Mouse (Mus musculus) heart, embryonic 14.5 days (tissue): ENCODE measurements around the gene Thsd4. TPM values are rescaled to one million over a fixed set of nuclear protein-coding genes. Genes with fewer than 3 reads are reported as not detected.

ENCODE experiments used
- ATAC-seq: fragments of 200-750 bp; cut with Nextera tagmentation; 2 replicates; pipeline ENCODE4 v1.8.0; 2017; ENCODE audit warnings: low read depth, moderate TSS enrichment; ENCODE audit not compliant: insufficient number of reproducible peaks, insufficient read depth, low FRiP score
- H3K27ac ChIP-seq, 2 experiments: fragments of 200-500 bp in 1 of 2; fragments of 300-500 bp in 1 of 2; sonication (generic) in 1 of 2; replicated peaks in 1 of 2; 2 replicates each; pipeline ENCODE4 v1.5.1; 2012 to 2014; ENCODE audit warnings: low read depth in 2 of 2, low read length in 2 of 2, control low read depth in 1 of 2, mild to moderate bottlenecking in 1 of 2, mixed read lengths in 1 of 2; ENCODE audit not compliant: control insufficient read depth in 1 of 2, insufficient read depth in 1 of 2
- H3K27me3 ChIP-seq: fragments of 300-500 bp; sonication (generic); 2 replicates; pipeline ENCODE4 v1.6.1; 2014; ENCODE audit warnings: mild to moderate bottlenecking, low read length, control low read depth; ENCODE audit not compliant: control insufficient read depth, insufficient read depth
- H3K36me3 ChIP-seq: fragments of 300-500 bp; sonication (generic); 2 replicates; pipeline ENCODE4 v1.6.1; 2014; ENCODE audit warnings: mild to moderate bottlenecking, control low read depth, low read length, mixed read lengths; ENCODE audit not compliant: control insufficient read depth, insufficient read depth
- H3K4me1 ChIP-seq, 2 experiments: fragments of 200-500 bp in 1 of 2; fragments of 300-500 bp in 1 of 2; sonication (generic) in 1 of 2; 2 replicates each; pipeline ENCODE4 v1.6.1; 2012 to 2014; ENCODE audit warnings: low read length in 2 of 2, control low read depth in 1 of 2, mixed read lengths in 1 of 2; ENCODE audit not compliant: control insufficient read depth in 2 of 2, insufficient read depth in 2 of 2
- H3K4me2 ChIP-seq: fragments of 300-500 bp; sonication (generic); 2 replicates; pipeline ENCODE4 v1.6.1; 2014; ENCODE audit warnings: mild to moderate bottlenecking, low read length
- H3K4me3 ChIP-seq, 2 experiments: fragments of 200-500 bp in 1 of 2; fragments of 300-500 bp in 1 of 2; sonication (generic) in 1 of 2; 2 replicates each; pipeline ENCODE4 v1.5.1; 2012 to 2014; ENCODE audit warnings: low read length in 2 of 2, mild to moderate bottlenecking in 2 of 2, control low read depth in 1 of 2, low read depth in 1 of 2, moderate library complexity in 1 of 2; ENCODE audit not compliant: control insufficient read depth in 1 of 2, insufficient read depth in 1 of 2
- H3K9ac ChIP-seq: fragments of 300-500 bp; sonication (generic); 2 replicates; pipeline ENCODE4 v1.6.1; 2014; ENCODE audit warnings: mild to moderate bottlenecking, low read length
- H3K9me3 ChIP-seq: fragments of 300-500 bp; sonication (generic); 2 replicates; pipeline ENCODE4 v1.6.1; 2016; ENCODE audit warnings: low read length, control low read depth; ENCODE audit not compliant: control insufficient read depth
- WGBS: fragments of 180-500 bp; shearing (Covaris S2); extraction: QIAGEN DNeasy Blood & Tissue Kit; methylation state at CpG from one replicate; pipeline ENCODE4 v1.1.7; 2014; 5-methylcytosine and 5-hydroxymethylcytosine counted together
- polyA plus RNA-seq: library from polyadenylated mRNA; unstranded; fragments of >200 nt; fragmentation: Nextera tagmentation; extraction: Ambion mirVana; gene quantifications from 2 replicates; pipeline ENCODE4 v1.2.1, GENCODE M21; 2014

Gene Thsd4
- polyA plus RNA-seq, 1 experiment from 2014 or later = 9.5 TPM

GRCm38 (mm10) chr9:60528269-60528668, 6.4 kb upstream of the Thsd4 start:
- ATAC-seq = no peak
- peaks cover 35 to 39% of the 10 kb centered on the region in 2 experiments for H3K4me1 ChIP-seq
- no peak overlapping the region for H3K4me3 ChIP-seq
- no peak overlapping the region for H3K9ac ChIP-seq
- H3K27ac ChIP-seq = no peak overlapping the region
- H3K4me2 ChIP-seq = no peak overlapping the region
- no peaks in the 10 kb centered on the region for H3K36me3 ChIP-seq
- no peaks in the 10 kb centered on the region for H3K9me3 ChIP-seq
- H3K27me3 ChIP-seq = no peaks in the 10 kb centered on the region
- 59% methylated on average over 3 of the region's 3 CpGs for WGBS

GRCm38 (mm10) chr9:60527836-60528235, 6.0 kb upstream of the Thsd4 start:
- H3K9me3 ChIP-seq = no peaks in the 10 kb centered on the region
- peaks cover 35 to 39% of the 10 kb centered on the region in 2 experiments for H3K4me1 ChIP-seq
- H3K9ac ChIP-seq = no peak overlapping the region
- H3K4me3 ChIP-seq = no peak overlapping the region
- WGBS = 88% methylated on average over 2 of the region's 2 CpGs
- no peaks in the 10 kb centered on the region for H3K36me3 ChIP-seq
- H3K27me3 ChIP-seq = no peaks in the 10 kb centered on the region
- peak overlapping the region; percentile 80 to 89; a peak in 3 of 4 replicates for H3K27ac ChIP-seq
- no peak for ATAC-seq
- H3K4me2 ChIP-seq = no peak overlapping the region

GRCm38 (mm10) chr9:60527051-60527450, 5.2 kb upstream of the Thsd4 start:
- no peak overlapping the region for H3K4me3 ChIP-seq
- H3K4me1 ChIP-seq = peaks cover 35 to 39% of the 10 kb centered on the region in 2 experiments
- no peaks in the 10 kb centered on the region for H3K27me3 ChIP-seq
- peak overlapping the region; percentile 11; the same call in 1 of the 2 replicates for H3K4me2 ChIP-seq
- peak overlapping the region; percentile 31; the same call in 1 of the 2 replicates for H3K9ac ChIP-seq
- H3K27ac ChIP-seq = peak overlapping the region; percentile 80 to 89
- H3K36me3 ChIP-seq = no peaks in the 10 kb centered on the region
- no peak for ATAC-seq
- no peaks in the 10 kb centered on the region for H3K9me3 ChIP-seq
- WGBS = 40% methylated on average over 5 of the region's 5 CpGs

GRCm38 (mm10) chr9:60526195-60526594, 4.3 kb upstream of the Thsd4 start:
- WGBS = 19% methylated on average over 5 of the region's 5 CpGs
- Histone ChIP-seq H3K9me3 (no peaks in the 10 kb centered on the region), H3K4me1 (peaks cover 37 to 41% of the 10 kb centered on the region in 2 experiments)

GRCm38 (mm10) chr9:60521143-60521542, 703 bp downstream of the Thsd4 start:
- Histone ChIP-seq H3K4me1 (peaks cover 29 to 42% of the 10 kb centered on the region in 2 experiments), H3K9ac (peak overlapping the region; percentile 82), H3K27ac (no peak overlapping the region), H3K9me3 (no peaks in the 10 kb centered on the region), H3K4me2 (peak overlapping the region; percentile 96), H3K27me3 (peaks cover 12% of the 10 kb centered on the region), H3K36me3 (no peaks in the 10 kb centered on the region), H3K4me3 (peak overlapping the region; percentile 69 to 81)
- WGBS = 41% methylated on average over 5 of the region's 5 CpGs
- ATAC-seq = no peak

More at GRCm38 (mm10) chr9:60526195-60526594, 4.3 kb upstream of the Thsd4 start:
- Histone ChIP-seq H3K27me3 (peaks cover 2% of the 10 kb centered on the region; the same call in 1 of the 2 replicates), H3K27ac (peak overlapping the region; percentile 68 to 76; a peak in 2 of 4 replicates), H3K9ac (no peak overlapping the region), H3K4me2 (no peak overlapping the region), H3K4me3 (no peak overlapping the region), H3K36me3 (no peaks in the 10 kb centered on the region)
- ATAC-seq = no peak

- Histone ChIP-seq H3K27me3 (peaks cover 12% of the 10 kb centered on the region), H3K9ac (no peak overlapping the region), H3K9me3 (peaks cover 3% of the 10 kb centered on the region; the same call in 1 of the 2 replicates), H3K27ac (no peak overlapping the region), H3K4me2 (no peak overlapping the region), H3K4me3 (no peak overlapping the region), H3K36me3 (no peaks in the 10 kb centered on the region), H3K4me1 (peaks cover 19 to 32% of the 10 kb centered on the region in 2 experiments)
- WGBS = 65% methylated on average over 3 of the region's 3 CpGs
- no peak for ATAC-seq
These were observed 2.2 kb downstream of the Thsd4 start for GRCm38 (mm10) chr9:60519601-60520000.

- 7% methylated on average over 3 of the region's 3 CpGs for WGBS
- H3K4me1 ChIP-seq = peaks cover 25 to 40% of the 10 kb centered on the region in 2 experiments
- H3K4me3 ChIP-seq = no peak overlapping the region
- no peak overlapping the region for H3K27ac ChIP-seq
- peaks cover 12% of the 10 kb centered on the region for H3K27me3 ChIP-seq
- peaks cover 3% of the 10 kb centered on the region; the same call in 1 of the 2 replicates for H3K9me3 ChIP-seq
- no peak for ATAC-seq
- no peak overlapping the region for H3K9ac ChIP-seq
- H3K36me3 ChIP-seq = no peaks in the 10 kb centered on the region
- H3K4me2 ChIP-seq = 0 out of 2 replicates have a peak overlapping the region, but pooled peaks have one; percentile 1
These were observed 3.6 kb downstream of the Thsd4 start for GRCm38 (mm10) chr9:60518216-60518615.

- Histone ChIP-seq H3K4me3 (no peak overlapping the region), H3K36me3 (no peaks in the 10 kb centered on the region), H3K9me3 (peaks cover 3% of the 10 kb centered on the region; the same call in 1 of the 2 replicates), H3K27ac (no peak overlapping the region), H3K9ac (no peak overlapping the region), H3K4me2 (no peak overlapping the region), H3K4me1 (peaks cover 27 to 42% of the 10 kb centered on the region in 2 experiments), H3K27me3 (peaks cover 12% of the 10 kb centered on the region)
- no peak for ATAC-seq
- 31% methylated on average over 4 of the region's 4 CpGs for WGBS
These were observed 4.7 kb downstream of the Thsd4 start for GRCm38 (mm10) chr9:60517148-60517547.
